Mouse (Mus musculus) MEL (cell line): ENCODE data around the gene Trip12. TPM values are rescaled to one million over a fixed set of nuclear protein-coding genes. Genes with fewer than 3 reads are reported as not detected.

Experiments used
- DNase-seq: peaks from one replicate; pipeline ENCODE4 v3.0.0; 2011; ENCODE audit warnings: low read depth, low spot score
- H3K27ac ChIP-seq: 2 replicates; pipeline ENCODE4 v1.5.1; 2012; ENCODE audit warnings: low read depth, mild to moderate bottlenecking, control low read depth, low read length, moderate library complexity; ENCODE audit not compliant: control insufficient read depth
- H3K27me3 ChIP-seq, 2 experiments: fragments of 150-350 bp in 1 of 2; sonication (generic) in 1 of 2; 2 replicates each; pipeline ENCODE4 v1.6.1; 2012; ENCODE audit warnings: low read length in 2 of 2, mild to moderate bottlenecking in 2 of 2, improper control_type of control experiment in 1 of 2, moderate library complexity in 1 of 2; ENCODE audit not compliant: insufficient read depth in 2 of 2, control insufficient read depth in 1 of 2
- H3K36me3 ChIP-seq, 2 experiments: 2 replicates each; pipeline ENCODE4 v1.6.1; 2012 to 2014; ENCODE audit warnings: low read length in 2 of 2, improper control_type of control experiment in 1 of 2, inconsistent platforms in 1 of 2, mild to moderate bottlenecking in 1 of 2; ENCODE audit not compliant: insufficient read depth in 2 of 2, control insufficient read depth in 1 of 2
- H3K4me1 ChIP-seq, 2 experiments: fragments of 150-350 bp in 1 of 2; sonication (generic) in 1 of 2; 2 replicates each; pipeline ENCODE4 v1.6.1; 2012; ENCODE audit warnings: low read length in 2 of 2, improper control_type of control experiment in 1 of 2, mild to moderate bottlenecking in 1 of 2; ENCODE audit not compliant: insufficient read depth in 2 of 2, control insufficient read depth in 1 of 2
- H3K4me3 ChIP-seq, 2 experiments: fragments of 150-350 bp in 1 of 2; sonication (generic) in 1 of 2; 2 replicates each; pipeline ENCODE4 v1.5.1; 2012; ENCODE audit warnings: low read depth in 2 of 2, low read length in 2 of 2, mild to moderate bottlenecking in 2 of 2, moderate library complexity in 2 of 2, control low read depth in 1 of 2, improper control_type of control experiment in 1 of 2; ENCODE audit not compliant: control insufficient read depth in 1 of 2, insufficient read depth in 1 of 2
- H3K79me2 ChIP-seq: 2 replicates; pipeline ENCODE4 v1.6.1; 2012; ENCODE audit warnings: mild to moderate bottlenecking, low read length, moderate library complexity; ENCODE audit not compliant: control insufficient read depth, poor library complexity, insufficient read depth
- H3K9ac ChIP-seq: 2 replicates; pipeline ENCODE4 v1.6.1; 2012; ENCODE audit warnings: low read depth, mild to moderate bottlenecking, control low read depth, low read length, moderate library complexity; ENCODE audit not compliant: control insufficient read depth, poor library complexity, severe bottlenecking
- H3K9me3 ChIP-seq: fragments of 150-350 bp; sonication (generic); replicated peaks from 2 replicates; pipeline ENCODE4 v1.6.1; 2012; ENCODE audit warnings: mild to moderate bottlenecking, low read length, improper control_type of control experiment, moderate library complexity; ENCODE audit not compliant: insufficient read depth
- BHLHE40 ChIP-seq: IDR thresholded peaks from 2 replicates; pipeline ENCODE4 v1.6.1; 2012; ENCODE audit warnings: low read depth, mild to moderate bottlenecking, inconsistent platforms, low read length, improper control_type of control experiment, borderline replicate concordance
- CTCF ChIP-seq, 3 experiments: IDR thresholded peaks in 2 of 3; conservative IDR thresholded peaks in 1 of 3; 2 replicates each; pipeline ENCODE4 v1.5.1; 2011 to 2012; ENCODE audit warnings: low read length in 3 of 3, low read depth in 2 of 3, mild to moderate bottlenecking in 2 of 3, improper control_type of control experiment in 1 of 3, inconsistent platforms in 1 of 3, mixed read lengths in 1 of 3, moderate library complexity in 1 of 3; ENCODE audit not compliant: control insufficient read depth in 1 of 3, insufficient read depth in 1 of 3, poor library complexity in 1 of 3, severe bottlenecking in 1 of 3
- E2F4 ChIP-seq: IDR thresholded peaks from 2 replicates; pipeline ENCODE4 v1.6.1; 2011; ENCODE audit warnings: low read depth, low read length, improper control_type of control experiment, borderline replicate concordance
- ELF1 ChIP-seq: IDR thresholded peaks from 2 replicates; pipeline ENCODE4 v1.6.1; 2014; ENCODE audit warnings: low read depth, mild to moderate bottlenecking, inconsistent platforms, low read length, improper control_type of control experiment, moderate library complexity
- GABPA ChIP-seq: IDR thresholded peaks from 2 replicates; pipeline ENCODE4 v1.6.1; 2012; ENCODE audit warnings: low read depth, mild to moderate bottlenecking, inconsistent platforms, low read length, improper control_type of control experiment, moderate library complexity
- JUND ChIP-seq: IDR thresholded peaks from 2 replicates; pipeline ENCODE4 v1.6.1; 2011; ENCODE audit warnings: low read depth, mild to moderate bottlenecking, improper control_type of control experiment, low read length
- MAX ChIP-seq: IDR thresholded peaks from 2 replicates; pipeline ENCODE4 v1.6.1; 2011; ENCODE audit warnings: low read length, improper control_type of control experiment
- NRF1 ChIP-seq: IDR thresholded peaks from 2 replicates; pipeline ENCODE4 v1.6.1; 2014; ENCODE audit warnings: low read depth, mild to moderate bottlenecking, inconsistent platforms, low read length, improper control_type of control experiment, moderate library complexity; ENCODE audit not compliant: poor library complexity, insufficient read depth, severe bottlenecking
- POLR2AphosphoS2 ChIP-seq: IDR thresholded peaks from 2 replicates; pipeline ENCODE4 v1.6.1; 2011; ENCODE audit warnings: low read length, improper control_type of control experiment
- POLR2AphosphoS5 ChIP-seq: IDR thresholded peaks from 2 replicates; pipeline ENCODE4 v1.6.1; 2012; ENCODE audit warnings: low read depth, borderline replicate concordance, mild to moderate bottlenecking, inconsistent platforms, low read length, moderate library complexity, mixed read lengths
- RAD21 ChIP-seq: IDR thresholded peaks from 2 replicates; pipeline ENCODE4 v1.6.1; 2011; ENCODE audit warnings: mild to moderate bottlenecking, low read depth, low read length, improper control_type of control experiment
- SIN3A ChIP-seq: IDR thresholded peaks from 2 replicates; pipeline ENCODE4 v1.6.1; 2012; ENCODE audit warnings: low read length, improper control_type of control experiment, inconsistent platforms
- SMC3 ChIP-seq: IDR thresholded peaks from 2 replicates; pipeline ENCODE4 v1.6.1; 2011; ENCODE audit warnings: low read depth, low read length, improper control_type of control experiment
- UBTF ChIP-seq: IDR thresholded peaks from 2 replicates; pipeline ENCODE4 v1.6.1; 2012; ENCODE audit warnings: low read depth, mild to moderate bottlenecking, inconsistent platforms, low read length, improper control_type of control experiment, moderate library complexity, borderline replicate concordance; ENCODE audit not compliant: insufficient read depth
- USF1 ChIP-seq: IDR thresholded peaks from 2 replicates; pipeline ENCODE4 v1.6.1; 2014; ENCODE audit warnings: low read depth, mild to moderate bottlenecking, inconsistent platforms, low read length, improper control_type of control experiment, moderate library complexity
- ZKSCAN1 ChIP-seq: IDR thresholded peaks from 2 replicates; pipeline ENCODE4 v1.6.1; 2012; ENCODE audit warnings: low read depth, mild to moderate bottlenecking, inconsistent platforms, low read length, improper control_type of control experiment, moderate library complexity
- ZNF384 ChIP-seq: IDR thresholded peaks from 2 replicates; pipeline ENCODE4 v1.6.1; 2012; ENCODE audit warnings: low read depth, mild to moderate bottlenecking, inconsistent platforms, low read length, improper control_type of control experiment
- polyA plus RNA-seq, 2 experiments: library from polyadenylated mRNA; stranded (reverse) in 1 of 2; unstranded in 1 of 2; fragments of >175 nt in 1 of 2; fragments of >200 nt in 1 of 2; gene quantifications; 2 replicates each; pipeline versions ENCODE4 v1.2.1 to v1.2.4; 2012; ENCODE audit warnings: low replicate concordance in 2 of 2, low read depth in 1 of 2; ENCODE audit not compliant: insufficient read length in 2 of 2, insufficient read depth in 1 of 2, missing spikeins in 1 of 2
- total RNA-seq: library from RNA; depleted of rRNA; stranded (reverse); fragments of 300-350 nt; gene quantifications from 2 replicates; pipeline ENCODE4 v1.2.3, GENCODE M21; 2012

The Trip12 gene
- total and polyA plus RNA-seq, 3 experiments, result 94.3 to 134 (median 133) TPM

DNA sequence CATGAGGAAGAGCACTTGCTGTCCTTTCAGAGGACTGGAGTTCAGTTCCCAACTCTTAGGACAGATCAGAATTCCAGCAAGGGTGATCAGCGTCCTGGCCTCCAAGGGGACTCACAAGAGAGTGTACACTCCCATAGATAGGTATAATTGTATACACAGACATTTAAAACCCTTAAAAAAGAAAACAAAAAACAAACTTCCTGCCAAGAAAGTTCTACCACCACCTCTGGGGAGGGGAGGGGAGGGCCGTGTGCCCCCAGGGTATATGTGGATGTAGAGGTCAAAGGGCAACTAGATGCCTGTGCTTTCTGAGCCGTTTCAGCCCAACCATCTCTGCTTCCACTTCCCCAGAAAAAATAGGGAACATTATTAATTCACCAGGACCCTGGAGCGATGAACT, 32.6 kb upstream of the Trip12 start:
- Histone ChIP-seq H3K4me3 (no peak overlapping the region), H3K79me2 (no peaks in the 10 kb centered on the region), H3K27me3 (no peaks in the 10 kb centered on the region), H3K9me3 (no peaks in the 10 kb centered on the region), H3K36me3 (no peaks in the 10 kb centered on the region), H3K27ac (no peak overlapping the region), H3K9ac (no peak overlapping the region)
- TF ChIP-seq JUND (no peak), ZKSCAN1 (no peak), POLR2AphosphoS5 (no peak), SMC3 (no peak), ZNF384 (no peak), SIN3A (no peak), CTCF (IDR thresholded peaks at IDR 0.05 in 2 of 3, conservative IDR thresholded peaks at IDR 0.05 in 1 of 3; ENCODE audit: control insufficient read depth in 1 of 3, insufficient read depth in 1 of 3, low read depth in 2 of 3, low read length in 3 of 3, poor library complexity in 1 of 3, severe bottlenecking in 1 of 3) (no peak), MAX (no peak), RAD21 (no peak), NRF1 (no peak)
- TF ChIP-seq, all 39 proteins: peak for 0
- H3K4me1 ChIP-seq, result no peaks in the 10 kb centered on the region; a peak in 1 of 4 replicates
- DNase-seq, result no peak

GRCm38 (mm10) chr1:84872105-84872504, 31.8 kb upstream of the Trip12 start:
- DNase-seq, result no peak
- H3K9ac ChIP-seq, result no peak overlapping the region
- TF ChIP-seq GABPA, result no peak
- TF ChIP-seq UBTF, result no peak
- TF ChIP-seq POLR2AphosphoS2, result no peak
- no peak for TF ChIP-seq JUND
- TF ChIP-seq E2F4, result no peak
- no peak for TF ChIP-seq ELF1
- no peak for TF ChIP-seq CTCF (IDR thresholded peaks at IDR 0.05 in 2 of 3, conservative IDR thresholded peaks at IDR 0.05 in 1 of 3; ENCODE audit: control insufficient read depth in 1 of 3, insufficient read depth in 1 of 3, low read depth in 2 of 3, low read length in 3 of 3, poor library complexity in 1 of 3, severe bottlenecking in 1 of 3)
- no peak for TF ChIP-seq USF1
- TF ChIP-seq BHLHE40, result no peak
- TF ChIP-seq, all 39 proteins: peak for 0
- no peaks in the 10 kb centered on the region for H3K36me3 ChIP-seq
- H3K4me1 ChIP-seq, result no peaks in the 10 kb centered on the region; a peak in 1 of 4 replicates
- H3K9me3 ChIP-seq, result no peaks in the 10 kb centered on the region
- no peaks in the 10 kb centered on the region for H3K79me2 ChIP-seq
- H3K27me3 ChIP-seq, result no peaks in the 10 kb centered on the region
- H3K27ac ChIP-seq, result no peak overlapping the region
- H3K4me3 ChIP-seq, result no peak overlapping the region
